Mouse (Mus musculus) small intestine, adult 2 months (tissue): ENCODE results near the gene C130050O18Rik.

Experiments used
- CTCF ChIP-seq: fragments of 200-500 bp; IDR thresholded peaks from 2 replicates; pipeline ENCODE4 v1.5.1; 2012; ENCODE audit warnings: low read depth, mild to moderate bottlenecking, control low read depth, inconsistent platforms, low read length, moderate library complexity, mixed read lengths; ENCODE audit not compliant: insufficient replicate concordance, insufficient read length; ENCODE audit errors: extremely low read depth
- POLR2A ChIP-seq: fragments of 200-500 bp; IDR thresholded peaks from 2 replicates; pipeline ENCODE4 v1.6.1; 2012; ENCODE audit warnings: low read depth, mild to moderate bottlenecking, control low read depth, inconsistent platforms, low read length, moderate library complexity

DNA sequence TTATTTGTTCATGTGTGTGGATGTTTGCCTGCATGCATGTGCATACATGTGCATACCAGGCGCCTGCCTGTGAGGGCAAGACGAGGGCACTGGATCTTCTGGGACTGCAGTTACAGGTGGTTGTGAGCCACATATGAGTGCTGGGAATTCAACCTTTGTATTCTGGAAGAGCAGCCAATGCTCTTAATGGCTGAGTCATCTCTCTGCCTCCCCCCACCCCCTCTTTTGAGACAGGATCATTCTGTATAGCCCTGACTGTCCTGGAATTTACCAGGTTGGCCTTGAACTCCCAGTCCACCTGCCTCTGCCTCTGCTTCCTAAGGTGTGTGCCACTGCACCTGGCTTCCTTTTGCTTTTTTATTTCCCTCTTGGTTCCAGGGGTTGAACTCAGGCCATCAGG lies 30.2 kb upstream of the C130050O18Rik start:
- TF ChIP-seq CTCF (no peak), POLR2A (no peak)
